Mouse (Mus musculus) adrenal gland (tissue): Measurements from ENCODE around the gene Wdr44.
"Not testable (repeated sequence)": the region's sequence is repeated elsewhere in the genome, so short reads cannot be mapped to it uniquely, and the experiment has no call there.

ENCODE experiments used
- intact Hi-C: fragments of 180-260 bp; cut with DNase I; formaldehyde crosslinking; loops from one replicate; pipeline ENCODE4 v1.15.1; 2025
- long read RNA-seq, 2 experiments: library from polyadenylated mRNA; unstranded; transcript quantifications; one replicate each; pipeline ENCODE4 v2.0.0; 2020; ENCODE audit warnings: borderline replicate concordance in 1 of 2; ENCODE audit not compliant: insufficient replicate concordance in 1 of 2

Wdr44 gene
- long read RNA-seq, experiment 1, full-length matches to known transcripts, result 1 of 1 reads
- long read RNA-seq, experiment 1, partial matches to known transcripts, result 0 of 1 reads
- long read RNA-seq, experiment 1, other reads (novel, unspliced or antisense), result 0 of 1 reads
- long read RNA-seq, experiment 2, partial matches to known transcripts, result 4 of 5 reads
- long read RNA-seq, experiment 2, other reads (novel, unspliced or antisense), result 0 of 5 reads

- intact Hi-C loops, result no loop called here
Measured at GRCm38 (mm10) chrX:23692722-23693442, at the start of gene Wdr44. TSS of gene Wdr44 (plus strand) at chrX:23693051.

DNA sequence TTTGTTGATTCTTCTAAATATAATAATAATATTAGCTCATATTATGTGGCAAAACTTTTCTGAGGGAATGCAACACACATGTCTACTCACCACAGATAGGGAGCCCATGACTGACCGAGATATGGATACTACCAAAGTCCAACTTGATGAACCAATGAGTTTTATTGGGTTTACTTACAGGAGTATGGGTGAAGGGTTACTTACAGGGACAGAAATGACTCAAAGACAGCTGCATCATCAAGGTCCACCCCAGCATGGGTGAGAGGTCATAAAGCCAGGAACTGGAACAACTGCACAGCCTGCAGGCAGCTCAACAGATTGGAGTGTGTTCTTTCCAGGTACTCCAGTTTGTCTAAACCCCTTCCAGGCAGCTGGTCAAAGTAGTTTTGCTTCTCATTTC, 44.5 kb upstream of the Wdr44 start:
- intact Hi-C loops, result no loop called here

DNA sequence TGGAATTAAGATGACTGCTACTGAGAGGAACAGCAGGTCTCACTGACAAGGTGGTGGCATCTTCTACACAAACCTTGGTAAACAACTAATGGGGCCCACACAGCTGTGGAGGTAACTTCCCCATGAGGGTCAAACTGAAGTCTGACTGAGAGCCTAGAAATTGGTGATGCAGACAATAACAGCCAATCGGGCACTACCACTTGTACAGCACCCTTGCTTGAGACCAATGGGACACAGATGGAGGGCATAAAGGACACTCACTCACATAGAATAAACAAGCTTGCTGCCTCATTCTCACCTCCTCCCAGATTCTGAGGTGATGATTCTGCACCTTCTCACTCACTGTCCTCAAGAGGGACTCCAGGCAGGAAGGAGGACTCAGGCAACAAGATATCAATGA, 30.6 kb upstream of the Wdr44 start:
- intact Hi-C loops, result no loop called here

- intact Hi-C loops, result no loop called here
Measured at GRCm38 (mm10) chrX:23673193-23673592, 19.7 kb upstream of the Wdr44 start.

DNA sequence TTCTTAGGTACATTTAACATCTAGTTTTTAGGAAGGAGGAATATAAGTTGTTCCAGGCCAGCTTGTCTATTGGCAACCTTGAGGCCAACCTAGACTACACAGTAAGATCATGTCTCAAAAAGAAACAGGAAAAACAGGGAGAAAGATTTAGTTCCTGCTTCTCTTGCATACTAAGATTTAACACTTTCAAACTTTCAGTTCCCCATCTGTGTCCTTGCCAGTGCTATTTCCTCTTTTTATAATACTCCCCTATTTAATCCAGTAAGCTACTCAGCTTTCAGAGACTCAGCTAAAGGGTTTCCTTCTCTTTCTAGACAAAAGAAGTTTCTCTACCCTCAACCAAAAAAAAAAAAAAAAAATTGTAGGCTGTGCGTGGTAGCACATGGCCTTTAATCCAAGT, 17.4 kb upstream of the Wdr44 start:
- intact Hi-C loops, result no loop called here

DNA sequence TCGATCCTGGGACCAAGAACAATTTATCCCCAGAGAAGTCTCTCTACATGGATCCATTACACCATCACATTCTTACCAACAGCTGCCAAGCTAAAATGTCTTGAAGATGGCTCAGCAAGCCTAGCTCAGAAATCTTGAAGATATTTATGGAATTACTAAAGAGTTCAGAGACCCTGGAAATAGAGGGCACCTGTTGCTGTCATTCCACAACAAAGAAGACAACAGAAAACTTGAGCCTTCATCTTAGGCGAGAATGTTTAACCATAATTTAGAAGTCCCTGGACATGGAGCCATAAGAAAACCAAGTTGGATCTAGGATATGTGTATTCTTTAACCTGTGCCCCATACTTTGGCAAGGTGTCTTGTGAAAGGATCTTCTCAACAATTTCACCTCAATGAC, 16.3 kb upstream of the Wdr44 start:
- intact Hi-C loops, result no loop called here

DNA sequence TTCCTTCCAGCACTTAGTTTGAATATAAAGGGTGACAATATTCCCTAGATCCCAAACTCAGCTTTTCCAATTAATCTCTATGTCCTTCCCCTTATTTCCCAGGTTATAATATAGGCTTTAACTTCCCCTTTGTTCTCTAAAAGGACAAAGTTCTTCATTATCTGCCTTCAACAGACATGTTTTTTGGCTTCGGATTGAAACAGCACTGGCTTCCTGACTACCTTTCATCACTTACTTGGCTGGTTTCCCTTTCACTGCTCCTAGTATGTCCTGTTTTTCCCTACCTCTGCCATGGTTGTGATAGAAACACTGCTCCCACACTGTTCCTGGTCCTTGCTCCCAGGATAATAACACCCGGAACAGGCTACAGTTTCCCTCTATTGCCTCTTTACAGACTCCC, 15.3 kb upstream of the Wdr44 start:
- intact Hi-C loops, result no loop called here

DNA sequence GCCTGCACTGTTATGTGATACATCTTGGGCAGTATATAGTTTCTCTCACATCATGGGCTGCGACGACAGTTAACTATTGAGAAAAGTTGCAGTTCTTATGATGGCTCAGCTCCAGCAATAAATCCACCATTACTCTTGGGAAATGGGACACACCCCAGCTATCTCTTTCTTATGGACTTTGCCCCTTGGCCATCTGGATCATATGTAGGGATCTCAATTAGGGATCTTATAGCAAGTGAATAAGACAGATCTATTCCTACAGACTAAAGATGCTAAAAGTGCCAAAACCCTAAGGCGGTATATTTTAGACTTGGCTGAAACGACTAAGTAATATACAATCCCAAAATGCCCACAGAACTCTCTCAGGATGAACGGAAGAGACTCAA, 522 bp upstream of the Wdr44 start:
- intact Hi-C loops, result no loop called here

GRCm38 (mm10) chrX:23693443-23694400, 871 bp downstream of the Wdr44 start:
- intact Hi-C loops, result no loop called here

GRCm38 (mm10) chrX:23694588-23694987, 1.7 kb downstream of the Wdr44 start:
- intact Hi-C loops, result no loop called here

DNA sequence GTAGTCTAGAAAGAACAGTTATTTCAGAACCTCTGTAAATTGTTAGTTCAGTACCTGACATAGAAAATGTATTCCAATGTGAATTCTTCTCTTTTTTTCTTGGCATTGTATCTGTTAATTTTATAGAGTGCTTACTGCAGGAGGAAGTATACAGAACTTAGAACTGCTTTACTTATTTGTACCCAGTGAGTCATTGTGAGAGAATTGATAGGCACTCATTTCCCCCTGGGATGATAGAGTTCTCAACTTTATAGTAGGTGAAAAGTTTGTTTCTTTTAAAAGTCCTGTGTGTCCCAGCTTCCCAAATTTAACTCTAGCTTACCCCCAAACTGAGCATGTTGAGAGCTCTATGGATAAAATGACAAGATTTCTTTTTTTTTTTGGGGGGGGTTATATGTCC, 2.3 kb downstream of the Wdr44 start:
- intact Hi-C loops, result no loop called here

DNA sequence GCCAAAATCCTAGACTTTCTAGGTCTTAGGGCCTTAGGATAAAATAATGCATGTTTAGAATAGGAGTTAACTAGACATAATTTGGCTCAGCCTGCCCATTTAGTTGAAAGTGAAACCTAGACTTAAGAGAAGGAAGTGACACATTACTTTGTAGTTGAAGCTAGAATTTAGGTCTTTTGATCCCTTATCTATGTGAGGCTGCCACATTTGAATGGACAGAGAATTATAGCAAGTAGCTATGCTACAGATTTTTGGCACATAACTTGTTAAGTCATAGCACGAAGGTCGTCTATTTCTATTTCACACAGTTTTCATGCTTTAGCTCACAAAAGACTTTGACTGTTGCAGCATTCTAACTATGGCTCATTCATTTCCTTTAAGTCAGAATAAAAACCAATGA, 4.5 kb downstream of the Wdr44 start:
- intact Hi-C loops, result no loop called here

DNA sequence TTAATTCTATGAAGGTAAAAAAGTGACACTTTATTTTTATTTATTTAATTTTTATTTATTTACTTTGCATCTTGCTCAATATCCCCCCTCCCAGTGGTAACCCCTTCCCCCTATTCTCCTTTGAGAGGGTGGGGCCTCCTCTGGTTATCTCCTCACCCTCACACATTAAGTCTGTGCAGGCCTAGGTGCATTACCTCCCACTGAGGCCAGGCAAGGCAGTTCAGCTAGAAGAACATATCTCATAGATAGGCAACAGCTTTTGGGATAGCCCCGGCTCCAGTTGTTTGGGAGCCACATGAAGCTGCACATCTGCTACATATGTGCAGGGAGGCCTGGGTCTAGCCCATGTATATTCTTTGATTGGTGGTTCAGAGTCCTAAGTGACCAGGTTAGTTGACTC, 6.2 kb downstream of the Wdr44 start:
- intact Hi-C loops, result no loop called here

DNA sequence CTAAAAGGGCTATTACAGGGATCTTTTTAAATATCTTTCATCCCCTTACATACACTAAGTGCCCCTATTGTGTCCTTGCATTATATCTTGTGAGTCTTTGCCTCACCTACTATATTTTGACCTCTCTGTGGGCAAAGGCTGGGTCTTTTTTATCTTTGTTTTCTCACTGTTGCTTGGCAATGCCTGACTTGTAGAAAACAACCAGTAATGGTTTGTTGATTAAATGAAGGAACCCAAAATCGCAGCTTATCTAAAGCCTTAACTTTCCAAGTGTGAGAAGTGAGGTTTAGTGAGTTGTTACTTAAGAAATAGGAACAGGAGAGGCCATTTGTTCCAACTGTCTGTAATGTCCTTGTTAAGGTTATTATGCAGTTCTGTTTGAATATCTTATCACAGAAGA, 24.4 kb downstream of the Wdr44 start:
- intact Hi-C loops, result no loop called here

GRCm38 (mm10) chrX:23727463-23727862, 34.6 kb downstream of the Wdr44 start:
- intact Hi-C loops, result no loop called here

GRCm38 (mm10) chrX:23754671-23755070, 61.8 kb downstream of the Wdr44 start:
- intact Hi-C loops, result no loop called here

DNA sequence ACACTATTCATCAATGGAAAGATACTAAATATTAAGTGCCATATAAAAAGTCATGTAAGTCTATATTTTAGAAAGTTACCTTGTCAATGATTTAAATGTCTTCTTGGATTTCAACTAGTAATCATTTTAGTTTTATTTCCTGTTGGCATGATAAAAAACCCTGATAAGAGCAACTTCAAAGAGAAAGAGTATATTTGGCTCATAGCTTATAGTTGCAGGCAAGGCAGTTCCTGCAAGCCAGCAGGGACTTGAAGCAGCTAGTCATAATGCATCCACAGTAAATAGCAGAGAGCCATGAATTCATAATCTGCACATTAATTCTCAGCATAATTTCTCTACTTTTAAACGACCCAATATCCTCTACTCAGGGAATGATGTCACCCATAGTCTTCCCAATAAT, 75.0 kb downstream of the Wdr44 start:
- intact Hi-C loops, result no loop called here

DNA sequence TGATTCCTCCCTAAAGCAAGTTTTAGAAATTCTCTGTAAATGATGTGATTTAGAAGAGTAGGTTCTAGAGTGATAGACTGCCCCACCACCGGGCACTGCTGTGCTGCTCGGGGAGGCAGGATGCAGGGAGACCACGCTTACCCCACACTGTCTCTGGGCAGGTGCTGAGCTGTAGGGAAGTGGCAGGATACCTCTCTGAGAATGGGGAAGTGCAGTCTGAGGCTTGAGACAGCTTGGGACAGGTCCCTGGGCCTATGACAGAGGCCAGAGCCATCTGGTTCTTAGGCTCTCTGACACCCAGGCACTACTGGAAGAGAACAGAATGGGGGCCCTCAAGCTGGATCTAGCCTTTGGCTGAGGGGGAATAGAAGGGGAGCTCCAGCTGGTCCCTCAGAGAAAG, 114.3 kb downstream of the Wdr44 start:
- intact Hi-C loops, result no loop called here

DNA sequence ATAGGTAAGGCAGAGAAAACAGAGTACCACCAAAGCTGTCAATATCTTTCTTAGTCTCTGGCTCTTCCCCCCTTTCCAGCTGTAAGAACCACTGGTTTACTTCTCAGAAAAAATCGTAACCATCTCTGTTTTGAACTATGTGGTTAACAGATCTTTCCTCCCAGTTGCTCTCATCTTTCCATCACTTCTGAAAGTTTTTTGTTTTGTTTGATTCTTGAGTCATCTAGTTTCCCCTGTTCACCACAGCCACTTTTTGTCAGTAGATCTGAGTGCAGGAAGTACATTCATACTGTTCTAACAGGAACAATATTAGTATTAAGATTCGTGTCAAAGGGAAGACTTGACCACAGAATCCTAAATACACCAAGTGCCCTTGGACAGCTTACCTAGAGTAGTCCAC, 117.5 kb downstream of the Wdr44 start:
- intact Hi-C loops, result no loop called here

DNA sequence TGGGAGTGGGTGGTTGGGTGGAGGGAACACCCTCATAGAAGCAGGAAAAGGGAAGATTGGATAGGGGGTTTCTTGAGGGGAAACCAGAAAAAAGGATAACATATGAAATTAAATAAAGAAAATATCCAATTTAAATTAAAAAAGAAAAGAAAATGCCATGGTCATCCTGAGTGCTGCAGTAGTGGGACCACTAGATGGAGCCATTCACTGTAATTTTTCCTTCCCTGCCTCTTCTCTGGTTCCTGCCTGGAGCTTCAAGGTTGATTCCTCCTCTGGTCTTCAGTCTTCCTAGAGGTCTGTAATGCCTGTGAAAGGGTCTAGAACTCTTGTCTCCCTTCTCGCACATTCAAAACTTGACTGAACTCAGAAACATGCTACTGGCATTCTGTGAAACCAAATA, 120.4 kb downstream of the Wdr44 start:
- intact Hi-C loops, result not testable (repeated sequence)

GRCm38 (mm10) chrX:23822885-23823284, 130.0 kb downstream of the Wdr44 start:
- intact Hi-C loops, result not testable (repeated sequence)

GRCm38 (mm10) chrX:23823398-23824023, 130.7 kb downstream of the Wdr44 start:
- intact Hi-C loops, result no loop called here
